Mouse (Mus musculus) neural tube, embryonic 12.5 days (tissue): ENCODE measurements at regions not wholly inside any gene's neighbourhood (a gene's known extent, or its start where the extent isn't known, plus 50 kb on each side); places are given as distances from the start of the nearest gene placed in this dataset.
A peak's percentile ranks its signal among the peaks of the same experiment; 100 is the strongest.

Experiments
- ATAC-seq: fragments of 200-750 bp; cut with Nextera tagmentation; 2 replicates; pipeline ENCODE4 v1.8.0; 2017; ENCODE audit warnings: low read depth, mild to moderate bottlenecking, moderate TSS enrichment, moderate library complexity; ENCODE audit not compliant: low FRiP score
- H3K27ac ChIP-seq: fragments of 300-500 bp; sonication (generic); 2 replicates; pipeline ENCODE4 v1.5.1; 2016
- H3K27me3 ChIP-seq: fragments of 300-500 bp; sonication (generic); replicated peaks from 2 replicates; pipeline ENCODE4 v1.6.1; 2016; ENCODE audit warnings: mild to moderate bottlenecking
- H3K36me3 ChIP-seq: fragments of 300-500 bp; sonication (generic); 2 replicates; pipeline ENCODE4 v1.6.1; 2016; ENCODE audit warnings: mild to moderate bottlenecking
- H3K4me1 ChIP-seq: fragments of 300-500 bp; sonication (generic); 2 replicates; pipeline ENCODE4 v1.6.1; 2016
- H3K4me2 ChIP-seq: fragments of 300-500 bp; sonication (generic); replicated peaks from 2 replicates; pipeline ENCODE4 v1.6.1; 2016; ENCODE audit warnings: mild to moderate bottlenecking
- H3K4me3 ChIP-seq: fragments of 300-500 bp; sonication (generic); 2 replicates; pipeline ENCODE4 v1.5.1; 2016
- H3K9ac ChIP-seq: fragments of 300-500 bp; sonication (generic); 2 replicates; pipeline ENCODE4 v1.6.1; 2016; ENCODE audit warnings: mild to moderate bottlenecking
- H3K9me3 ChIP-seq: fragments of 300-500 bp; sonication (generic); 2 replicates; pipeline ENCODE4 v1.6.1; 2016; ENCODE audit warnings: mild to moderate bottlenecking
- WGBS: fragments of 180-500 bp; shearing (Covaris S2); methylation state at CpG from one replicate; pipeline ENCODE4 v1.1.7; 2016; 5-methylcytosine and 5-hydroxymethylcytosine counted together

DNA sequence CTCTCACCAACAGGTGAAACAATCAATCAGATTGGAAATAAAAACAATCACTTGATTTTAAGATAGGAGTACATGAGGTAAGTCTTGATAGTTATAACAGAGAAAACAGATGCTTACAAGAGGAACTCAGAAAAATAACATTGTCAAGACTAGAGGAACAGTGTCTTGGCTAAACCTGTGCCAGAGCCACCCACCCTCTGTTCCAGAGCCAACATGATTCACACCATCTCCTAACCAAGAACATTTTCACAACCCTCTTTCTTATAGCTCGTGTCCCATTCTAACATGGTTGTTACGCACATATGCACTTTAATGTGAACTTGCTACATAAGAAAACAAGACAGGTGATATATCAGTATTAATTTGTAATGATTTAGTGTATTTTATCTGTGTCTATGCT lies 565.6 kb downstream of the Defb40 start:
- Histone ChIP-seq H3K9ac (no peak overlapping the region), H3K36me3 (no peaks in the 10 kb centered on the region), H3K4me1 (no peaks in the 10 kb centered on the region), H3K4me2 (no peak overlapping the region), H3K27ac (no peak overlapping the region), H3K4me3 (no peak overlapping the region), H3K27me3 (no peaks in the 10 kb centered on the region), H3K9me3 (no peaks in the 10 kb centered on the region)
- WGBS, result 86% methylated on average over 2 of the region's 2 CpGs
- no peak for ATAC-seq

- no peak overlapping the region for H3K27ac ChIP-seq
- H3K4me1 ChIP-seq, result no peaks in the 10 kb centered on the region
- no peaks in the 10 kb centered on the region for H3K9me3 ChIP-seq
- no peak overlapping the region for H3K4me3 ChIP-seq
- H3K27me3 ChIP-seq, result no peaks in the 10 kb centered on the region
- H3K36me3 ChIP-seq, result no peaks in the 10 kb centered on the region
- no peak for ATAC-seq
- no peak overlapping the region for H3K4me2 ChIP-seq
- WGBS, result 85% methylated on average over 2 of the region's 2 CpGs
- no peak overlapping the region for H3K9ac ChIP-seq
Measured at GRCm38 (mm10) chr8:18406446-18406845, 571.6 kb downstream of the Defb40 start.

GRCm38 (mm10) chr8:18388353-18388752 lies 589.7 kb downstream of the Defb40 start:
- Histone ChIP-seq H3K36me3 (no peaks in the 10 kb centered on the region), H3K9me3 (no peaks in the 10 kb centered on the region), H3K27me3 (0 out of 2 replicates have a peak, but pooled peaks cover 2% of the 10 kb centered on the region), H3K9ac (no peak overlapping the region), H3K4me2 (no peak overlapping the region), H3K4me1 (no peaks in the 10 kb centered on the region), H3K27ac (no peak overlapping the region), H3K4me3 (no peak overlapping the region)
- peak; percentile 73; the same call in 1 of the 2 replicates for ATAC-seq
- 1% methylated on average over 5 of the region's 5 CpGs for WGBS

- Histone ChIP-seq H3K4me1 (no peaks in the 10 kb centered on the region), H3K27ac (no peak overlapping the region), H3K4me2 (no peak overlapping the region), H3K9me3 (no peaks in the 10 kb centered on the region), H3K36me3 (no peaks in the 10 kb centered on the region), H3K4me3 (no peak overlapping the region), H3K9ac (no peak overlapping the region), H3K27me3 (0 out of 2 replicates have a peak, but pooled peaks cover 2% of the 10 kb centered on the region)
- 0% methylated on average over 3 of the region's 3 CpGs for WGBS
- ATAC-seq, result peak; percentile 89
Measured at GRCm38 (mm10) chr8:18381615-18382178, 596.4 kb downstream of the Defb40 start.

GRCm38 (mm10) chr8:18348716-18349115 lies 629.3 kb downstream of the Defb40 start:
- Histone ChIP-seq H3K4me3 (no peak overlapping the region), H3K4me2 (no peak overlapping the region), H3K9ac (no peak overlapping the region), H3K9me3 (no peaks in the 10 kb centered on the region), H3K36me3 (no peaks in the 10 kb centered on the region), H3K27me3 (no peaks in the 10 kb centered on the region), H3K4me1 (no peaks in the 10 kb centered on the region), H3K27ac (no peak overlapping the region)
- no peak for ATAC-seq
- 89% methylated on average over 4 of the region's 4 CpGs for WGBS

DNA sequence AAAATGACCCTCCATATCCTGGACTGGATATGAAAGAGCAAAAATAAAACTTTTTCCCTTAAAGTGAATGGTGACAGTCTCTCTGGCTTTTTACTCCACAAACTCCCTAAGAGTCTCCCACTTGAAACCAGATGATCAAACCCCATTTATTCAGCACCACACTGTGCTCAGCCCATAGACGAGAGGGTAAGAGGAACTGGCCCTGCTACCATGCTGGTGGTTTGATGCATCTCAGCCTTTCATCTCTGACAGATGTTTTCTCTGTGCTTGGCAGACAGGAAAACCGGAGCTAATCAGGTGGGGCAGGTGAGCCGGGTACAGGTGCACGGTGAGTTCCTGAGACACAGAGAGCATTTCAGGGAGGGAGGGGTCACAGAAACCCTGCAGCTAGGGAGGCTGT lies 631.8 kb downstream of the Defb40 start:
- ATAC-seq, result no peak
- no peaks in the 10 kb centered on the region for H3K9me3 ChIP-seq
- 64% methylated on average over 4 of the region's 4 CpGs for WGBS

GRCm38 (mm10) chr8:18345322-18345721 lies 632.7 kb downstream of the Defb40 start:
- no peak overlapping the region for H3K4me3 ChIP-seq
- no peak overlapping the region for H3K9ac ChIP-seq
- H3K36me3 ChIP-seq, result no peaks in the 10 kb centered on the region
- H3K27ac ChIP-seq, result no peak overlapping the region
- no peaks in the 10 kb centered on the region for H3K27me3 ChIP-seq
- H3K4me2 ChIP-seq, result no peak overlapping the region
- H3K9me3 ChIP-seq, result no peaks in the 10 kb centered on the region
- H3K4me1 ChIP-seq, result no peaks in the 10 kb centered on the region
- peak; percentile 88; the same call in 1 of the 2 replicates for ATAC-seq
- 26% methylated on average over 6 of the region's 6 CpGs for WGBS

More for the DNA sequence above, 631.8 kb downstream of the Defb40 start:
- Histone ChIP-seq H3K9ac (no peak overlapping the region), H3K4me3 (no peak overlapping the region), H3K4me1 (no peaks in the 10 kb centered on the region), H3K36me3 (no peaks in the 10 kb centered on the region), H3K27me3 (no peaks in the 10 kb centered on the region), H3K27ac (no peak overlapping the region), H3K4me2 (no peak overlapping the region)

DNA sequence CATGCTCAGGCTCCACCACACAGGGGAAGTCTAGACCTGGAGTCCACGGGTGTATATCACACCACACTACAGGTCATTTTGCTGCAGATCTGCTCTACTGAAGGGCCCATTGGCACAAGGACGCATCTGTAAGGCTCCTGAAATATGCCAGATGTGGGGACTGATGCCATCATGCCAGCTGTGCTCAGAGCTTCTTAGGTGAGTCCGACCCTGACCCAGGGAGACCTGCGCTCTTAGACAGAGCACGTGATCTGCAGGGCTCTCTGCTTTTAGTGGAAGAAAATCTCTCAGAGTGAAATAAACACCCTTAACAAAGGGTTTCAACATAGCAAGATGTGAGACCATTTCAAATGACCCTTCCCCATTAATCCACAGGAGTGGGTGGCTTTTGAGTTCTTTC lies 633.2 kb downstream of the Defb40 start:
- 0 out of 2 replicates have a peak, but pooled peaks have one; percentile 34 for ATAC-seq
- WGBS, result 87% methylated on average over 5 of the region's 5 CpGs

DNA sequence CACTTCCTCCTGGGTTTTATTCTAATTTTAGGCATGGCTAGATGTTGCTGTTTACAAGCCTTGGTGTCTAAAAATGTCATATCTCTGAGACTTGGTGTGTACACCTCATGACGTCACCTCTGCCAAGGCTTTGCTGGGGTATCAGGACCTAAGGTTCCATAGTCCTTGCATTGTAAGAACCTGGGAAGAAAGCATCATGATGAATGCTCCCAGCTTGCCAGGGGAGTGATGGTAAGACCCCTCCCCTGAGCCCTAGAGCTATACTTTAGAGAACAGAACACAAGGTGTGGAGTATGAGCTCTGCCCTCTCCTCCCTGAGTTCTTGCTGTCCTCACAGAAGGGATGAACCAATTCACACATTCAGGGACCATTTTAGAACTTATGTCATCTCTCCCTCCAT lies 642.5 kb downstream of the Defb40 start:
- no peaks in the 10 kb centered on the region for H3K4me1 ChIP-seq
- H3K4me3 ChIP-seq, result no peak overlapping the region
- H3K36me3 ChIP-seq, result no peaks in the 10 kb centered on the region
- H3K27me3 ChIP-seq, result no peaks in the 10 kb centered on the region
- ATAC-seq, result no peak
- WGBS, result 82% methylated on average over 1 of the region's 1 CpGs
- H3K4me2 ChIP-seq, result no peak overlapping the region
- H3K9me3 ChIP-seq, result no peaks in the 10 kb centered on the region
- no peak overlapping the region for H3K27ac ChIP-seq
- H3K9ac ChIP-seq, result no peak overlapping the region

More for the DNA sequence above, 633.2 kb downstream of the Defb40 start:
- H3K9ac ChIP-seq, result no peak overlapping the region
- H3K27me3 ChIP-seq, result no peaks in the 10 kb centered on the region
- no peak overlapping the region for H3K4me2 ChIP-seq
- no peaks in the 10 kb centered on the region for H3K9me3 ChIP-seq
- no peaks in the 10 kb centered on the region for H3K36me3 ChIP-seq
- H3K4me3 ChIP-seq, result no peak overlapping the region
- H3K4me1 ChIP-seq, result no peaks in the 10 kb centered on the region
- no peak overlapping the region for H3K27ac ChIP-seq

GRCm38 (mm10) chr8:18328521-18328920 lies 649.5 kb downstream of the Defb40 start:
- Histone ChIP-seq H3K4me3 (no peak overlapping the region), H3K27me3 (no peaks in the 10 kb centered on the region), H3K9ac (no peak overlapping the region), H3K4me2 (no peak overlapping the region), H3K4me1 (no peaks in the 10 kb centered on the region), H3K36me3 (no peaks in the 10 kb centered on the region), H3K9me3 (no peaks in the 10 kb centered on the region), H3K27ac (no peak overlapping the region)
- WGBS, result 89% methylated on average over 2 of the region's 2 CpGs
- ATAC-seq, result no peak

DNA sequence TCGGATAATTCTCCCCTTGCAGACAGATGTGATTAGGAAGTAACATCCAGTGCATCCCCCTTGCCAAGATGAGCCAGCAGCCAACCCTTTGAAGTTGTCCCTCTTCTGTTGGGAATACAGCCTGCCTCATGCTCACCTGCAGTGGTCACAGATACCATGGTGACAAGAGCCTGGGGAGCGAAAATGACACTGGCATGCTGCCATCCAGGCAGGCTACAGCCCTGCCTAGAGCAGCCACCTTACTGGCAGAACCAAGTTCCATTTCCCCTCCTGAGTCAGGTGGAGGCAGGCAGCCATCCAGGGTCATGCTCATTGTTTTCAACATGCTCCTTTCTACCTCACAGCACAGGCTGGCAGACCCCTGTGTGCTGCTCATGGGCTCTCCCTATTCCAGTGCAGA lies 661.6 kb downstream of the Defb40 start:
- no peaks in the 10 kb centered on the region for H3K27me3 ChIP-seq
- no peak overlapping the region for H3K4me2 ChIP-seq
- H3K9me3 ChIP-seq, result no peaks in the 10 kb centered on the region
- no peak for ATAC-seq
- no peak overlapping the region for H3K4me3 ChIP-seq
- H3K27ac ChIP-seq, result no peak overlapping the region
- H3K4me1 ChIP-seq, result no peaks in the 10 kb centered on the region
- no peaks in the 10 kb centered on the region for H3K36me3 ChIP-seq
- WGBS, result 76% methylated on average over 2 of the region's 2 CpGs
- H3K9ac ChIP-seq, result no peak overlapping the region

DNA sequence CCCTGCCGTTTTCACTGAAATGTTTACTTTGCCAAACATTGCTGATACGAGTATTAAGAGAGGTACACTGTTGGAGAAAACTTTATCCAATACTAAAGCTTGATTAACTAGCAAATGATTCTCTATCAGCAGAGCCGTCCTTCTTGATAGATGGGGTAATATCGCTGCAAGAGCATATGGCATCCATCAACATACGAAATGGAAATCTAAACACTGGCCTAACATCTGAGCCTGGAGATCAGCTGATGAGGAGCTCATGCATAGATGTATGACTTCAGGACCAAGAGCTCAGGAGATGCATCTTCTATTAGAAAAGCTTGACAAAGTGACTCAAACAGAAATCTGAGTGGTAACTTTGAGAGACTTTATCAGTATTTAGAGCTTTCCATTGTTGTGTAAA lies 666.5 kb downstream of the Defb40 start:
- Histone ChIP-seq H3K4me1 (no peaks in the 10 kb centered on the region), H3K27ac (no peak overlapping the region), H3K4me2 (no peak overlapping the region), H3K36me3 (no peaks in the 10 kb centered on the region), H3K27me3 (no peaks in the 10 kb centered on the region), H3K9me3 (no peaks in the 10 kb centered on the region), H3K9ac (no peak overlapping the region), H3K4me3 (no peak overlapping the region)
- peak; percentile 90 for ATAC-seq
- 63% methylated on average over 5 of the region's 5 CpGs for WGBS

DNA sequence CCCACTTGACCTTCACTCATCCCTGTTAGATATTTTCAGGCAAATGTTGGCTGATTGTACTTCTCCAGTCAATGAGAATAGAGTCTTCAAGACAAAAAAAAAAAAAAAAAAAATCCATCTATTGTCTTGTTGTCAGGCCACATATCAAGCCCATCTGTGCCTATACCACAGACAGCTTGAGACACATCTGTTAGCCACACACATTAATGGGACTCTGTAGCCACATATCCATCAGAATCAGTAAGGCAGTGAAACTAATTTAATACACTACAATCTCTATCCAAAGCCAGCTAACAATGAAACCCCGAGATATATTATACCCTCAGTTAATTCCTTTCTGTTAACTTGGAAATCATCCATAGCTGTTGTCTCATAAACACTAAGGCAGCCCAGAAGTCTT lies 667.1 kb downstream of the Defb40 start:
- WGBS, result 42% methylated on average over 1 of the region's 1 CpGs
- Histone ChIP-seq H3K4me3 (no peak overlapping the region), H3K27me3 (no peaks in the 10 kb centered on the region), H3K4me1 (no peaks in the 10 kb centered on the region), H3K9me3 (no peaks in the 10 kb centered on the region), H3K9ac (no peak overlapping the region), H3K27ac (no peak overlapping the region), H3K4me2 (no peak overlapping the region), H3K36me3 (no peaks in the 10 kb centered on the region)
- peak; percentile 93 for ATAC-seq
